ENCODE assay signal across 18 mouse cellular contexts in the genomic region with DNA sequence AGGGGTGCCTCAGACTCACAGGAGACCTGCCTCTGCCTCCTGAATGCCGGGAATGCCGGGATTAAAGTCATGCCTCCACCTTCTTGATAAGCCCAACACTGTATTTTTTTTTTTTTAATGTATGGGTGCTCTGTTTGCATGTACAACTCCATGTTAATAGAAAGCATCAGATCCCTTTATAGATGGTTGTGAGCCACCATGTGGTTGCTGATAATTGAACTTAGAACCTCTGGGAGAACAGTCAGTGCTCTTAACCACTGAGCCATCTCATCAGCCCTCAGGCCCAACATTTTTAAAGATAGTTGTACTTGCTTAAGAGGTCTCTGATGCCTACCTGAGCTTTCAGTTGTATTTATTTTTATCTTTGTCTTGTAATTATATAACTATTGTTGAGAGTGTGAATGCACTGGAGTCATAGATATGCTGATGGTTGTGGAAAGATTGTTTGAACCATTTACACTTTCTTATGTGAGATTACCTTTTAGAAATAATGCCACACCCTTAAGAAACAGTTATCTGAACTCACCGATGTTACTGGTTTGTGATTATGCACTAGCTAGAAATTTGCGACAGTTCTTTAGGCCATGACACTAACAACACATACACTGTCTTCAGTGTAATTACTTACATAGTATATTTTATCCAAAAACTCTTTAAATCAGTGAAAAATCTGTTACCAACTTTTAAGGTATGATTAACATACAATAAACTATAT.
"Had no signal": no experiment of that assay in that cellular context is flagged by ENCODE, and none has a peak within 500 bp of the region (broad histone marks: within the 10 kb centered on the region; RNA-seq: fewer than 3 reads in every experiment).

No protein-coding gene starts in this region.

- H3K4me1 ChIP-seq: intestine, embryonic 15.5 days; lung, embryonic 15.5 days; midbrain, embryonic 12.5 days; midbrain, embryonic 15.5 days; neural tube, embryonic 12.5 days; neural tube, embryonic 15.5 days; stomach, embryonic 15.5 days had no signal

- H3K27me3 ChIP-seq: intestine, embryonic 15.5 days; lung, embryonic 15.5 days; midbrain, embryonic 12.5 days; midbrain, embryonic 15.5 days; neural tube, embryonic 12.5 days; neural tube, embryonic 15.5 days; stomach, embryonic 15.5 days had no signal

- H3K27ac ChIP-seq: intestine, embryonic 15.5 days; layer of hippocampus, adult 2 months; lung, embryonic 15.5 days; midbrain, embryonic 12.5 days; midbrain, embryonic 15.5 days; neural tube, embryonic 12.5 days; neural tube, embryonic 15.5 days; stomach, embryonic 15.5 days had no signal

- H3K9me3 ChIP-seq: intestine, embryonic 15.5 days; lung, embryonic 15.5 days; midbrain, embryonic 12.5 days; midbrain, embryonic 15.5 days; neural tube, embryonic 15.5 days; stomach, embryonic 15.5 days had no signal

- H3K36me3 ChIP-seq: intestine, embryonic 15.5 days; lung, embryonic 15.5 days; midbrain, embryonic 12.5 days; midbrain, embryonic 15.5 days; neural tube, embryonic 12.5 days; neural tube, embryonic 15.5 days; stomach, embryonic 15.5 days had no signal

- H3K4me3 ChIP-seq: intestine, embryonic 15.5 days; layer of hippocampus, adult 2 months; lung, embryonic 15.5 days; midbrain, embryonic 12.5 days; midbrain, embryonic 15.5 days; neural tube, embryonic 12.5 days; neural tube, embryonic 15.5 days; stomach, embryonic 15.5 days had no signal

- H3K9ac ChIP-seq: intestine, embryonic 15.5 days; lung, embryonic 15.5 days; midbrain, embryonic 12.5 days; midbrain, embryonic 15.5 days; neural tube, embryonic 12.5 days; neural tube, embryonic 15.5 days; stomach, embryonic 15.5 days had no signal

- H3K4me2 ChIP-seq: intestine, embryonic 15.5 days; lung, embryonic 15.5 days; midbrain, embryonic 12.5 days; midbrain, embryonic 15.5 days; neural tube, embryonic 12.5 days; neural tube, embryonic 15.5 days; stomach, embryonic 15.5 days had no signal

- ATAC-seq: intestine, embryonic 15.5 days; midbrain, embryonic 15.5 days had no signal

- DNase-seq: kidney, adult 18-20 months; kidney, adult 9 months; kidney, postnatal 14 days; layer of hippocampus, adult 9-11 months; lung, adult 18-20 months; lung, postnatal 10 days; lung, postnatal 36 days; right cerebral cortex, postnatal 25 days; spleen, adult 18-20 months; thymus, postnatal 25 days had no signal
